Mouse (Mus musculus): ENCODE measurements at regions not wholly inside any gene's neighbourhood (a gene's known extent, or its start where the extent isn't known, plus 50 kb on each side); places are given as distances from the start of the nearest gene placed in this dataset.

DNA sequence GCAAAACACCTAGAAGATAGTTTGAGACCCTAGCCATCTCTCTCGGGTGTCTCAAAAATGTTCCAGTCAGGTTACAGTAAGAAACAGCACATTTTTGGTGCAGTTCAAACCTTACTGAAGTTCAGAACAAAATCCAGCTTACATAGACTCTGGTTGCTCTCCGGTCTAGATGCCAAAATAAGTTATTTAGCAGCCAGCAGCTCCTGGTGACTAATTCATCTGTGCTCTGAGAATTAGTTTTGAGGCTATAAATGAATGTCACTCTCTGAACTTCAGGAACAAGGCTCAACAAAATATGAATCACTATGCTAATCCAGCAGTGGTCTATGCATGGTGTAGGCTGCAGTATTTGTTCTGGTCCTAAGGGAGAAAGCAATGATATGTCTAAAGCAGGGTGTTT, 238.6 kb downstream of the Rnf152 start:
- 86% methylated on average over 2 of the region's 2 CpGs for WGBS
- no peak for TF ChIP-seq POLR2A (IDR thresholded peaks at IDR 0.05; ENCODE audit: low read depth, low read length)
- TF ChIP-seq CTCF (IDR thresholded peaks at IDR 0.05; ENCODE audit: extremely low read depth, insufficient read length, insufficient replicate concordance, low read depth, low read length) = no peak

DNA sequence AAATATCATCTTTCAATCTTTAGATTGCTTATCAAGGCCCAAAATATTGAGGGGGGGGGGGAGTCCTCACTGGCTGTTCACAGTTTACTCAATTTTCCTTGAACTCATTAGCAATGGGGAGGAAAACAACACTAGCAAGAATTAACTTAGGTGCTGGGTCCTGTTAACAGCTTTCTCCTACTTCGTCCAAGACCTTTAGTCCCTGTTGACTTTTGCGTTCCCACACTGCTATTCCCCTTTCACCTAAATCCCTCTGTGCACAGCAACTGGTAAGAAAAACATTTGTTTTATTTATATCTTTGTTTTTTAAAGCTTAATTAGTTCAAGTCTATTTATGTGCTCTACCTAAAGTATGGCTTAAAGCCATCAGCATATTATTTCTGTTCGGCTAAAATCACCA, 240.3 kb downstream of the Rnf152 start:
- Histone ChIP-seq H3K4me3 (ENCODE audit: low read depth, low read length) (no peak overlapping the region), H3K4me1 (ENCODE audit: control insufficient read depth, insufficient read depth, insufficient read length, low read length) (peaks cover 10% of the 10 kb centered on the region; the same call in 1 of the 2 replicates), H3K27ac (ENCODE audit: insufficient read depth, low read depth, low read length) (no peak overlapping the region), H3K27me3 (ENCODE audit: control insufficient read depth, insufficient read depth, low read length) (no peaks in the 10 kb centered on the region), H3K36me3 (ENCODE audit: control insufficient read depth, insufficient read depth, low read length) (no peaks in the 10 kb centered on the region)
- TF ChIP-seq CTCF (IDR thresholded peaks at IDR 0.05; ENCODE audit: extremely low read depth, insufficient read length, insufficient replicate concordance, low read depth, low read length) = no peak
- no peak for TF ChIP-seq POLR2A (IDR thresholded peaks at IDR 0.05; ENCODE audit: low read depth, low read length)
- 87% methylated on average over 3 of the region's 3 CpGs for WGBS

More for the DNA sequence above, 238.6 kb downstream of the Rnf152 start:
- no peaks in the 10 kb centered on the region for H3K36me3 ChIP-seq (ENCODE audit: control insufficient read depth, insufficient read depth, low read length)
- no peaks in the 10 kb centered on the region for H3K27me3 ChIP-seq (ENCODE audit: control insufficient read depth, insufficient read depth, low read length)
- H3K27ac ChIP-seq (ENCODE audit: insufficient read depth, low read depth, low read length) = no peak overlapping the region
- no peak overlapping the region for H3K4me3 ChIP-seq (ENCODE audit: low read depth, low read length)
- peaks cover 7% of the 10 kb centered on the region; the same call in 1 of the 2 replicates for H3K4me1 ChIP-seq (ENCODE audit: control insufficient read depth, insufficient read depth, insufficient read length, low read length)

DNA sequence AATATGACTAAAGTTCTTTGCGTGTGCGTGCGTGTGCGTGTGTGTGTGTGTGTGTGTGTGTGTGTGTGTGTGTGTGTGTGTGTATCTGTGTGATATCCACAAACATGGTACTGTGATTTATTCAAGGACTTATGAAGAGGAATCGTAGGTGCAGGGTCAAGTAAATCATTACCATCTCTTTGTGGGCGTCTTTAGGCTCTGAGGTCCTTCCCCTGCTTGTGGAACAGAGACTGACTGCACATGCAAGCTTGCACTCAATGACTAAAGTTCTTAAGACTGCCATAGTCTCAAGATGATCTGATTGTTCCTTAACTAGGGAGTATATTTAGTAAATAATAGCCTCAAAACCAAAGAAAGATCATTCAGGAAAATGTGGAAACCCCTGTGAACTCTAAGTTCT, 241.1 kb downstream of the Rnf152 start:
- Histone ChIP-seq H3K27me3 (ENCODE audit: control insufficient read depth, insufficient read depth, low read length) (no peaks in the 10 kb centered on the region), H3K4me3 (ENCODE audit: low read depth, low read length) (no peak overlapping the region), H3K4me1 (ENCODE audit: control insufficient read depth, insufficient read depth, insufficient read length, low read length) (peaks cover 10% of the 10 kb centered on the region; the same call in 1 of the 2 replicates), H3K36me3 (ENCODE audit: control insufficient read depth, insufficient read depth, low read length) (no peaks in the 10 kb centered on the region), H3K27ac (ENCODE audit: insufficient read depth, low read depth, low read length) (peak overlapping the region; percentile 55; the same call in 1 of the 2 replicates)
- TF ChIP-seq POLR2A (IDR thresholded peaks at IDR 0.05; ENCODE audit: low read depth, low read length) = no peak
- no peak for TF ChIP-seq CTCF (IDR thresholded peaks at IDR 0.05; ENCODE audit: extremely low read depth, insufficient read length, insufficient replicate concordance, low read depth, low read length)
- WGBS = 76% methylated on average over 6 of the region's 6 CpGs

DNA sequence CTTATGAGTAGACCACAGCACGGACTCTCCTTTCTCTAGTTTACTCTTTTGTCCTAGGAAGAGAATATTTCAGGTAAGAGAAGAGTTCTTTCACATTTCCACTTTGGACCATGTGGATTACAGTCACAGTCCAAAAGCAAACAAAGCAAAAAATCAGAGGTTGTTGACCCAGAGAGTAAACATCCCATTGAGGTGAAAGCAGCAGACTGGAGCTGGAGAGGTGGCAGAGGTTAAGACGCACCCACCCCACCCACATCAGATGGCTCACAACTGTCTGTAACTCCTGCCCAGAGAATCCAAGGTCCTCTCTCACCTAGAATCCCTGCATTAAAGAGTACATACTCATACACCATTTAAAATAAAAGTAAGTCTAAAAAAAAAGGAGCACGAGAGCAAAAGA, 241.7 kb downstream of the Rnf152 start:
- TF ChIP-seq POLR2A (IDR thresholded peaks at IDR 0.05; ENCODE audit: low read depth, low read length) (no peak), CTCF (IDR thresholded peaks at IDR 0.05; ENCODE audit: extremely low read depth, insufficient read length, insufficient replicate concordance, low read depth, low read length) (no peak)
- H3K27ac ChIP-seq (ENCODE audit: insufficient read depth, low read depth, low read length) = peak overlapping the region; percentile 35
- no peaks in the 10 kb centered on the region for H3K36me3 ChIP-seq (ENCODE audit: control insufficient read depth, insufficient read depth, low read length)
- no peaks in the 10 kb centered on the region for H3K27me3 ChIP-seq (ENCODE audit: control insufficient read depth, insufficient read depth, low read length)
- peaks cover 10% of the 10 kb centered on the region; the same call in 1 of the 2 replicates for H3K4me1 ChIP-seq (ENCODE audit: control insufficient read depth, insufficient read depth, insufficient read length, low read length)
- 76% methylated on average over 3 of the region's 3 CpGs for WGBS
- H3K4me3 ChIP-seq (ENCODE audit: low read depth, low read length) = no peak overlapping the region

DNA sequence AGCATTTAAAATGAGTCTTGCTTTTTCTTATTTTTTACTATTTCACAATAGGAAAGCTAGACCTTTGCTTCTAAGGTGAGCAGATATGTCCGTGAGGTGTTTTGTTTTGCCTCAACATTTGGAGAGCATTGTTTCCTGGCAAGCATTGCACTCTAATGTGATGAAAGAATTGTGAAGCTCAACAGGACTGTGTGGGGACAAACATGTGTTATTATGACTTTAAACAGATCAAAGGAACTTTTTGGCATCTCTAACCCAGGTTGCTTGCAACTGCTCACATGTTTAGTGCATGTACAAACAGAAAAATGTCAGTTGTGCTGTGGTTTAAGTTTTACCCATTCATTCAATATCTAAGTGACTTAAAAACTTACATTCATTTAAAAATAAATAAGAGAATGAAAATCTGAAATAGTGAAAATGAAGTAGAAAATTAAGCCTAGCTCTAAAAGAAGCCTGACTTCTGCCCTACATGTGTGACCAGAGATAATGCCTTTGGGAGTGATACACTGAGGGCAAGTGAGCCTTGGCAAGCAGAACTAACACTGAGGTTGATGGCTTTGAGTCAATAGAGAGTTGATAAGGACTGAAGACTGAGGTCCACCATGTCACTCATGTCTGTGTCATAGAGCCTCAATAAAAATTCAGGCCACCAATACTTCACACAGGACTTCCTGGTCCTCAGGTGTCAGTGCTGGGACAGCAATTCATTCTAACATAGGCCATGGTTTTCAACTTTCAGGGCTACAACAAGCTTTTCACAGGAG, 243.6 kb downstream of the Rnf152 start:
- no peaks in the 10 kb centered on the region for H3K36me3 ChIP-seq (ENCODE audit: control insufficient read depth, insufficient read depth, low read length)
- TF ChIP-seq CTCF (IDR thresholded peaks at IDR 0.05; ENCODE audit: extremely low read depth, insufficient read length, insufficient replicate concordance, low read depth, low read length) (no peak), POLR2A (IDR thresholded peaks at IDR 0.05; ENCODE audit: low read depth, low read length) (no peak)
- H3K4me1 ChIP-seq (ENCODE audit: control insufficient read depth, insufficient read depth, insufficient read length, low read length) = peaks cover 10% of the 10 kb centered on the region; the same call in 1 of the 2 replicates
- no peaks in the 10 kb centered on the region for H3K27me3 ChIP-seq (ENCODE audit: control insufficient read depth, insufficient read depth, low read length)
- 89% methylated on average over 1 of the region's 1 CpGs for WGBS
- H3K4me3 ChIP-seq (ENCODE audit: low read depth, low read length) = no peak overlapping the region
- H3K27ac ChIP-seq (ENCODE audit: insufficient read depth, low read depth, low read length) = no peak overlapping the region

DNA sequence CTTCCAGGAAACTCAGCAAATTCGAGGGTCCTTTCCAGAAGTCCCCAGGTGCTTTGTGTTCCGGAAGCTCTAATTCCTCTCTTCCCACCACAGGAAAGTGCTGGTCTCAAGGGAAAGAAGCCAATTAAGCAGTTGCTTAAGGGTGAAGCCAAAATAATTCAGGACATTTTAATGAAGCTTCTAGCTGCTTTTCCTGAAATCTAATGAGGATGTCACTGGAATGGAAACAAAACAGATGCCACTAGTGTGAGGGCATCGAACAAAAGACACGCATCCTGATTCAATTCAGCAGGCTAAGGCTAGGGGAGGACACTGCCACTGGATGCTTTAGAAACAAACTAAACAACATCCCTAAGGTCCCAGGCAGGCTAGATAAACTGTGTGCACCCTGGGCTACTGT, 245.3 kb downstream of the Rnf152 start:
- no peak overlapping the region for H3K4me3 ChIP-seq (ENCODE audit: low read depth, low read length)
- TF ChIP-seq CTCF (IDR thresholded peaks at IDR 0.05; ENCODE audit: extremely low read depth, insufficient read length, insufficient replicate concordance, low read depth, low read length) (no peak), POLR2A (IDR thresholded peaks at IDR 0.05; ENCODE audit: low read depth, low read length) (no peak)
- 75% methylated on average over 4 of the region's 4 CpGs for WGBS
- no peaks in the 10 kb centered on the region for H3K36me3 ChIP-seq (ENCODE audit: control insufficient read depth, insufficient read depth, low read length)
- H3K27me3 ChIP-seq (ENCODE audit: control insufficient read depth, insufficient read depth, low read length) = no peaks in the 10 kb centered on the region
- H3K4me1 ChIP-seq (ENCODE audit: control insufficient read depth, insufficient read depth, insufficient read length, low read length) = peaks cover 13% of the 10 kb centered on the region; the same call in 1 of the 2 replicates
- no peak overlapping the region for H3K27ac ChIP-seq (ENCODE audit: insufficient read depth, low read depth, low read length)

DNA sequence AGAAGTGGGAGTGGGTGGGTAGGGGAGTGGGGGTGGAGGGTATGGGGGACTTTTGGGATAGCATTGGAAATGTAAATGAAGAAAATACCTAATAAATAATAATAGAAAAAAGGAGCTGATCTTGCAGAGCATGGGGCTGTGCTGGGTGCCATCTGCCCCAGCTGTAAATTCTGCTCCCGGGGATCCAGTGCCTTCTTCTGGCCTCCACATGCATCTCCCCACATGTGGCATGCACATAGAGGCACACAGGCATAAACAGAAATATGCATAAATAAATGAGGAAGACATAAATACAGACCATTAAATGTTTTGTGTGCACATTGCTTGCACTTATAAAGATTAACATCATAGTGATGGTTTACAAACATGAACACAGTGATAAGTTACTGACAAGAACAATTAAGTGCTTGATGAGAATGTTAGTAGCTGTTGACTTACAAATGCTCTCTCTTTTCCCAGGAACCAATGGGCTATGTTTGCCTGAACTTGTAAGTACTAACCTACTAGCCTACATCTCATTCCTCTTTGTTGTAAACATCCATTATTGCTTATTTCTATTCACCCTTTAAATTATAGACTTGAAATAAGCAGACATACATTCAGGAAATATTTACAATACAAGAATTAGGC, 245.8 kb downstream of the Rnf152 start:
- no peak overlapping the region for H3K27ac ChIP-seq (ENCODE audit: insufficient read depth, low read depth, low read length)
- H3K36me3 ChIP-seq (ENCODE audit: control insufficient read depth, insufficient read depth, low read length) = no peaks in the 10 kb centered on the region
- no peak for TF ChIP-seq POLR2A (IDR thresholded peaks at IDR 0.05; ENCODE audit: low read depth, low read length)
- no peak for TF ChIP-seq CTCF (IDR thresholded peaks at IDR 0.05; ENCODE audit: extremely low read depth, insufficient read length, insufficient replicate concordance, low read depth, low read length)
- no peaks in the 10 kb centered on the region for H3K27me3 ChIP-seq (ENCODE audit: control insufficient read depth, insufficient read depth, low read length)
- H3K4me1 ChIP-seq (ENCODE audit: control insufficient read depth, insufficient read depth, insufficient read length, low read length) = peaks cover 15% of the 10 kb centered on the region
- H3K4me3 ChIP-seq (ENCODE audit: low read depth, low read length) = no peak overlapping the region
- 87% methylated on average over 1 of the region's 1 CpGs for WGBS
